Mouse (Mus musculus): ENCODE data around the gene Gm10477. TPM values are rescaled to one million over a fixed set of nuclear protein-coding genes. Genes with fewer than 3 reads are reported as not detected.

Gene Gm10477
- polyA plus RNA-seq, 1 experiment from 2014 or later: not detected

DNA sequence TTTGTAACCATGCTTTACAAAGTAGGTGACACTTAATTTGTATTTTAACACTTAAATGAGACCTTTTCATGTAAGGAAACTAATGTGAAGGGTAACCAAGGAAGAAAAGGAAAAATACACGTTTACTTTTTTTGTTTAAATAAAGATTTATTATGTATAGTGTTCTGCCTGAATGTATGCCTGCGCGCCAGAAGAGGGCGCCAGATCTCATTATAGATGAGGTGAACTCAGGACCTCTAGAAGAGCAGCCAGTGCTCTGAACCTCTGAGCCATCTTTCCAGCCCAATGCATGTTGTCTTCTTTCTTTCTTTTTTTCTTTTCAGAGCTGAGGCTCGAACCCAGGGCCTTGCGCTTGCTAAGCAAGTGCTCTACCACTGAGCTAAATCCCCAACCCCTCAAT, 47.9 kb downstream of the Gm10477 start:
- Histone ChIP-seq H3K9me3 (ENCODE audit: control insufficient read depth, low read length) (no peaks in the 10 kb centered on the region), H3K4me3 (ENCODE audit: low read depth, low read length) (no peak overlapping the region), H3K27me3 (replicated peaks; ENCODE audit: control insufficient read depth, insufficient read depth, low read length) (no peaks in the 10 kb centered on the region), H3K27ac (replicated peaks; ENCODE audit: low read depth, low read length) (no peak overlapping the region), H3K9ac (ENCODE audit: low read depth, low read length) (no peak overlapping the region), H3K4me2 (ENCODE audit: low read depth, low read length) (no peak overlapping the region), H3K4me1 (ENCODE audit: control insufficient read depth, insufficient read depth, low read length) (no peaks in the 10 kb centered on the region), H3K36me3 (ENCODE audit: control insufficient read depth, insufficient read depth, low read length) (no peaks in the 10 kb centered on the region)
- ATAC-seq (ENCODE audit: low read depth) (no peak), DNase-seq (ENCODE audit: low spot score) (no peak)
- 21% methylated on average over 6 of the region's 6 CpGs for WGBS

Other genes starting within 250 kb of the Gm10477 start
- gene Zfp449, start 178.3 kb upstream of the Gm10477 start, polyA plus RNA-seq (2014; fragmentation: Nextera tagmentation; extraction: Ambion mirVana): 10.7 and 11.6 TPM in 2 replicates
- gene Smim10l2a, start 150.2 kb upstream of the Gm10477 start, polyA plus RNA-seq (2014; fragmentation: Nextera tagmentation; extraction: Ambion mirVana): 3.3 and 4.0 TPM in 2 replicates
- 3.5 and 4.3 TPM in 2 replicates for gene Gm2174, start 76.8 kb upstream of the Gm10477 start, polyA plus RNA-seq (2014; fragmentation: Nextera tagmentation; extraction: Ambion mirVana)
- 28.0 and 30.9 TPM in 2 replicates for gene Ints6l, start 69.9 kb upstream of the Gm10477 start, polyA plus RNA-seq (2014; fragmentation: Nextera tagmentation; extraction: Ambion mirVana)
- not detected in 2 replicates for gene Gm648, start 24.9 kb downstream of the Gm10477 start, polyA plus RNA-seq (2014; fragmentation: Nextera tagmentation; extraction: Ambion mirVana)
- gene Mmgt1, start 73.3 kb downstream of the Gm10477 start, polyA plus RNA-seq (2014; fragmentation: Nextera tagmentation; extraction: Ambion mirVana): 25.4 and 25.6 TPM in 2 replicates
- gene Slc9a6, start 85.0 kb downstream of the Gm10477 start, polyA plus RNA-seq (2014; fragmentation: Nextera tagmentation; extraction: Ambion mirVana): 11.8 and 14.8 TPM in 2 replicates
- gene Fhl1, start 207.0 kb downstream of the Gm10477 start, polyA plus RNA-seq (2014; fragmentation: Nextera tagmentation; extraction: Ambion mirVana): 291 and 452 TPM in 2 replicates

Data from embryonic facial prominence, embryonic 14.5 days (tissue).